Mouse (Mus musculus): Measurements from ENCODE around the gene Fam71b. TPM values are rescaled to one million over a fixed set of nuclear protein-coding genes. Genes with fewer than 3 reads are reported as not detected.

Gene Fam71b
- polyA plus RNA-seq, 1 experiment from 2014 or later: not detected

- Histone ChIP-seq H3K4me1 (ENCODE audit: insufficient read depth, low read depth, low read length) (no peaks in the 10 kb centered on the region), H3K9me3 (ENCODE audit: low read length) (no peaks in the 10 kb centered on the region), H3K4me3 (ENCODE audit: low read depth, low read length) (no peak overlapping the region), H3K4me2 (replicated peaks; ENCODE audit: low read depth, low read length) (no peak overlapping the region), H3K9ac (replicated peaks; ENCODE audit: low read depth) (no peak overlapping the region), H3K27ac (ENCODE audit: low read length) (no peak overlapping the region), H3K27me3 (replicated peaks; ENCODE audit: insufficient read depth, low read length) (no peaks in the 10 kb centered on the region), H3K36me3 (ENCODE audit: insufficient read depth, low read length) (no peaks in the 10 kb centered on the region)
- WGBS: 83% methylated on average over 18 of the region's 18 CpGs
- ATAC-seq (no peak), DNase-seq (ENCODE audit: low spot score) (no peak)
- TF ChIP-seq EP300 (IDR thresholded peaks at IDR 0.05) (no peak), CTCF (IDR thresholded peaks at IDR 0.05) (no peak)
Measured at GRCm38 (mm10) chr11:46362061-46363022, 34.0 kb upstream of the Fam71b start.

DNA sequence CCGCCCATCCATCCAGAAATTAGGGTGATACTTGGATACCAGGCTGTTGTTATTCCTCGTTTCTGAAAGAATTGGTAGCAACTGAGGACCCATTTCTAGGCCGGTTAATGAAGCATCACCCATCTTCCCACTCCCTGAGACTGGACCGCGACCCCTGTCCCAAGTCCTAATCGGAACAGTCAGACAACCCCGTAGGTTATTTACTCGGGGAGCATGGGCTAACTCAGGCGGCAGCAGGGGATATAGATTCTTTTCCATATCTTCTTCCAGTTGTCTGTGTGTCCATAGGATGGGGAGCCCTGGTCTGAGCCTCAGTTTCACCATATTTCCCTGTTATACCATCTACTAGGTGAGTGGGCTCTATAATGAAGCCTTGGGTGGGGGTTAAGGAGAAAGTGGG, 32.5 kb upstream of the Fam71b start:
- Histone ChIP-seq H3K27ac (ENCODE audit: low read length) (no peak overlapping the region), H3K4me2 (replicated peaks; ENCODE audit: low read depth, low read length) (no peak overlapping the region), H3K27me3 (replicated peaks; ENCODE audit: insufficient read depth, low read length) (no peaks in the 10 kb centered on the region), H3K9ac (replicated peaks; ENCODE audit: low read depth) (no peak overlapping the region), H3K4me3 (ENCODE audit: low read depth, low read length) (no peak overlapping the region), H3K36me3 (ENCODE audit: insufficient read depth, low read length) (no peaks in the 10 kb centered on the region), H3K4me1 (ENCODE audit: insufficient read depth, low read depth, low read length) (no peaks in the 10 kb centered on the region), H3K9me3 (ENCODE audit: low read length) (no peaks in the 10 kb centered on the region)
- ATAC-seq: no peak
- 94% methylated on average over 9 of the region's 9 CpGs for WGBS
- no peak for DNase-seq (ENCODE audit: low spot score)
- TF ChIP-seq EP300 (IDR thresholded peaks at IDR 0.05): no peak
- no peak for TF ChIP-seq CTCF (IDR thresholded peaks at IDR 0.05)

DNA sequence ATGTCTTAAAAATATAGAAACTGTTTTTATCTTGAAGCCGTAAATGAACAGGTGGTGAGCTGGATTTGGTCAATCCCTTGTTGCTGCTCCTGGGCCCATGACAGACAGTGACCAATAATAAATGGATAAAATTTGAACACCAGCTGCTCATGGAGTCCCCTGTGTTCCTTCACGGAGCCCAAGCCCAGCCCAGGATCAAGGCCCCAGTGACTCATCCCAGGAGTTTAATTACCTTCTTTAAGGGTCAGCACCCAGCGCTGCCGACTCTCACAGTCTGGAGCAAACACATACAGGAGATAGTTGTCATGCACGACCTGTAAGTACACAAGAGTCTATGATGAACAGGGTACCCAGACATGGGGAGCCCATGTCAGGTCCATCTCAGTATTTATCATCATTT, 30.6 kb upstream of the Fam71b start:
- Histone ChIP-seq H3K27me3 (replicated peaks; ENCODE audit: insufficient read depth, low read length) (no peaks in the 10 kb centered on the region), H3K4me2 (replicated peaks; ENCODE audit: low read depth, low read length) (no peak overlapping the region), H3K36me3 (ENCODE audit: insufficient read depth, low read length) (no peaks in the 10 kb centered on the region), H3K9ac (replicated peaks; ENCODE audit: low read depth) (no peak overlapping the region), H3K27ac (ENCODE audit: low read length) (no peak overlapping the region), H3K4me1 (ENCODE audit: insufficient read depth, low read depth, low read length) (no peaks in the 10 kb centered on the region), H3K4me3 (ENCODE audit: low read depth, low read length) (no peak overlapping the region), H3K9me3 (ENCODE audit: low read length) (no peaks in the 10 kb centered on the region)
- TF ChIP-seq CTCF (IDR thresholded peaks at IDR 0.05) (no peak), EP300 (IDR thresholded peaks at IDR 0.05) (no peak)
- DNase-seq (ENCODE audit: low spot score) (no peak), ATAC-seq (no peak)
- WGBS: 79% methylated on average over 5 of the region's 5 CpGs

- Histone ChIP-seq H3K27me3 (replicated peaks; ENCODE audit: insufficient read depth, low read length) (no peaks in the 10 kb centered on the region), H3K9ac (replicated peaks; ENCODE audit: low read depth) (no peak overlapping the region), H3K9me3 (ENCODE audit: low read length) (no peaks in the 10 kb centered on the region), H3K27ac (ENCODE audit: low read length) (no peak overlapping the region), H3K4me2 (replicated peaks; ENCODE audit: low read depth, low read length) (no peak overlapping the region), H3K4me1 (ENCODE audit: insufficient read depth, low read depth, low read length) (no peaks in the 10 kb centered on the region), H3K4me3 (ENCODE audit: low read depth, low read length) (no peak overlapping the region), H3K36me3 (ENCODE audit: insufficient read depth, low read length) (no peaks in the 10 kb centered on the region)
- TF ChIP-seq CTCF (IDR thresholded peaks at IDR 0.05) (no peak), EP300 (IDR thresholded peaks at IDR 0.05) (no peak)
- ATAC-seq (no peak), DNase-seq (ENCODE audit: low spot score) (no peak)
- WGBS: 57% methylated on average over 3 of the region's 3 CpGs
Measured at GRCm38 (mm10) chr11:46366357-46366756, 30.0 kb upstream of the Fam71b start.

DNA sequence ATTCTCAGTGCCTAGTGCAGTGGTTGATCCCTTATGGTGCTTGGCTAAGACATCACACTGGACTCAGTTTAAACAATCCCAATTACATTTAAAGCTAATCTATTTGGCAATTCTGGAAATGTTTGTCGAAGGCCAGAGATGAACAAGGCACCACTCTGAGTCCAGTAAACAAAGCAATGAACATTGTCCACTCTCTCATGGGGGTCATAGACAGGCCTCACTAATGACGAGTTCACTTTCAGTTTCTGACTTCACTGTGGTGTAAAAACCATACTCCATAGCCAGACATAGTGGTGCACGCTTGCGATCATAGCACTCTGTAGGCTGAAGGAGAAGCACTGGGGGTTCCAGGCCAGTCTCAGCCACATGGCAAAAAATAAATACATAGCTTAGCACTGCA, 25.9 kb upstream of the Fam71b start:
- no peak overlapping the region for H3K4me3 ChIP-seq (ENCODE audit: low read depth, low read length)
- ATAC-seq (no peak), DNase-seq (ENCODE audit: low spot score) (no peak)
- WGBS: 83% methylated on average over 4 of the region's 4 CpGs
- no peaks in the 10 kb centered on the region for H3K36me3 ChIP-seq (ENCODE audit: insufficient read depth, low read length)
- no peak overlapping the region for H3K9ac ChIP-seq (replicated peaks; ENCODE audit: low read depth)
- no peak overlapping the region for H3K4me2 ChIP-seq (replicated peaks; ENCODE audit: low read depth, low read length)
- no peaks in the 10 kb centered on the region for H3K4me1 ChIP-seq (ENCODE audit: insufficient read depth, low read depth, low read length)
- TF ChIP-seq EP300 (IDR thresholded peaks at IDR 0.05): no peak
- TF ChIP-seq CTCF (IDR thresholded peaks at IDR 0.05): no peak
- H3K27ac ChIP-seq (ENCODE audit: low read length): no peak overlapping the region
- no peaks in the 10 kb centered on the region for H3K27me3 ChIP-seq (replicated peaks; ENCODE audit: insufficient read depth, low read length)
- no peaks in the 10 kb centered on the region for H3K9me3 ChIP-seq (ENCODE audit: low read length)

- WGBS: 92% methylated on average over 8 of the region's 8 CpGs
- no peaks in the 10 kb centered on the region for H3K9me3 ChIP-seq (ENCODE audit: low read length)
- no peak overlapping the region for H3K27ac ChIP-seq (ENCODE audit: low read length)
- H3K4me3 ChIP-seq (ENCODE audit: low read depth, low read length): no peak overlapping the region
- no peaks in the 10 kb centered on the region for H3K27me3 ChIP-seq (replicated peaks; ENCODE audit: insufficient read depth, low read length)
- H3K36me3 ChIP-seq (ENCODE audit: insufficient read depth, low read length): no peaks in the 10 kb centered on the region
- ATAC-seq (no peak), DNase-seq (ENCODE audit: low spot score) (no peak)
- no peak overlapping the region for H3K9ac ChIP-seq (replicated peaks; ENCODE audit: low read depth)
- no peak overlapping the region for H3K4me2 ChIP-seq (replicated peaks; ENCODE audit: low read depth, low read length)
- no peaks in the 10 kb centered on the region for H3K4me1 ChIP-seq (ENCODE audit: insufficient read depth, low read depth, low read length)
- TF ChIP-seq CTCF (IDR thresholded peaks at IDR 0.05) (no peak), EP300 (IDR thresholded peaks at IDR 0.05) (no peak)
Measured at GRCm38 (mm10) chr11:46371250-46371649, 25.1 kb upstream of the Fam71b start.

Data from lung, postnatal 0 days (tissue).